Mouse (Mus musculus) small intestine, adult 2 months (tissue): ENCODE measurements around the gene Fyn.

Source experiments
- CTCF ChIP-seq: fragments of 200-500 bp; IDR thresholded peaks from 2 replicates; pipeline ENCODE4 v1.5.1; 2012; ENCODE audit warnings: low read depth, mild to moderate bottlenecking, control low read depth, inconsistent platforms, low read length, moderate library complexity, mixed read lengths; ENCODE audit not compliant: insufficient replicate concordance, insufficient read length; ENCODE audit errors: extremely low read depth
- POLR2A ChIP-seq: fragments of 200-500 bp; IDR thresholded peaks from 2 replicates; pipeline ENCODE4 v1.6.1; 2012; ENCODE audit warnings: low read depth, mild to moderate bottlenecking, control low read depth, inconsistent platforms, low read length, moderate library complexity

DNA sequence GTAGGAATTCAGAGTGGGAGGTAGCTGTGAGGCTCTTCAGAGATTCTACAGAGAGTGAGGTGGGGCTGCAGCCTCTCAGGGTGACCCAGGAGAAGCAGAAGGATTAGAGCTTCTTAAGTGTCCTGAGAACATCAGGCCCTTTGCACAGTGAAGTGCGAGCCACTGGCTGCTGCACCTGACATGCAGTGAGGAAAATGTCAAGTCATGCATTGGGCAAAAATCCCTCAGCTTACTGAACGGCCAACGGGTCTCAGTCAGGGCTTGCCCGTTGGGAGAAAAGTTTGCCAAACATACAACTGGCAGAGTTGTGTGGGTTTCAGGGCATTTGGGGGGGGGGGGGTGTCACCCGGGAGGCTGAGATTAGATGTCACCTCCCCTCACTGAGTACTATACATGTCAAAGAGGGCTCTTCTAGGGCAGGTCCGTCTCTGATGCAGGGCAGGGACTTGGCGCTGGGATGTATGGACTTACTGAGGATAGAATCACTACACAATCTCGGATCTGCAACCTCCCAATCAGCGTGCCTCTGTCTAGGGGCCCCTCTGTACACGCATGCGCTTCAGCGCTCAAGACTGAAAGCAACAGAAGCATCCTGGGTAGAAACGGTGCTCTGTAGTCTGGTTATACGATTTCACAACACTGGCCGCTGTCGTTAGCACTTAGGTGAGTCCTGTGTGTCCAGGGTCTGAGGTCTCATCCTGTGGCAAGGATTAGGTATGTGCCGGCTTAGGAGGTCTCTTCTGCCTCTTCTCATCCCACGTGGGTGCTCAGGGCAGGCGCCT lies 221.3 kb downstream of the Fyn start:
- TF ChIP-seq POLR2A, result no peak
- TF ChIP-seq CTCF, result no peak
